Mouse (Mus musculus) embryo, embryonic 11 days (tissue): Measurements from ENCODE around the gene Slc37a1.
A peak's percentile ranks its signal among the peaks of the same experiment; 100 is the strongest.

Experiments
- DNase-seq: peaks from one replicate; pipeline ENCODE4 v3.0.0-alpha.2; 2015

The Slc37a1 gene

GRCm38 (mm10) chr17:31286492-31286891, at the start of gene Slc37a1:
Gene Slc37a1, plus strand, starts transcription at chr17:31286792.
- DNase-seq: no peak

- no peak for DNase-seq
Measured at GRCm38 (mm10) chr17:31238234-31239020, 48.2 kb upstream of the Slc37a1 start.

GRCm38 (mm10) chr17:31241156-31241555, 45.4 kb upstream of the Slc37a1 start:
- DNase-seq: no peak

- DNase-seq: no peak
Measured at GRCm38 (mm10) chr17:31242764-31243163, 43.8 kb upstream of the Slc37a1 start.

- no peak for DNase-seq
Measured at GRCm38 (mm10) chr17:31245321-31245720, 41.3 kb upstream of the Slc37a1 start.

- DNase-seq: no peak
Measured at GRCm38 (mm10) chr17:31247144-31247543, 39.4 kb upstream of the Slc37a1 start.

GRCm38 (mm10) chr17:31253951-31254350, 32.6 kb upstream of the Slc37a1 start:
- no peak for DNase-seq

- peak; percentile 86 for DNase-seq
Measured at GRCm38 (mm10) chr17:31254463-31254931, 32.1 kb upstream of the Slc37a1 start.

- no peak for DNase-seq
Measured at GRCm38 (mm10) chr17:31257149-31257548, 29.4 kb upstream of the Slc37a1 start.

- no peak for DNase-seq
Measured at GRCm38 (mm10) chr17:31257898-31258297, 28.7 kb upstream of the Slc37a1 start.

GRCm38 (mm10) chr17:31258310-31258865, 28.2 kb upstream of the Slc37a1 start:
- no peak for DNase-seq

GRCm38 (mm10) chr17:31259145-31259544, 27.4 kb upstream of the Slc37a1 start:
- no peak for DNase-seq

GRCm38 (mm10) chr17:31259825-31260224, 26.8 kb upstream of the Slc37a1 start:
- no peak for DNase-seq

- no peak for DNase-seq
Measured at GRCm38 (mm10) chr17:31260430-31260829, 26.2 kb upstream of the Slc37a1 start.

- no peak for DNase-seq
Measured at GRCm38 (mm10) chr17:31261352-31261751, 25.2 kb upstream of the Slc37a1 start.

- DNase-seq: no peak
Measured at GRCm38 (mm10) chr17:31262715-31263114, 23.9 kb upstream of the Slc37a1 start.

- DNase-seq: no peak
Measured at GRCm38 (mm10) chr17:31263770-31264169, 22.8 kb upstream of the Slc37a1 start.

- DNase-seq: no peak
Measured at GRCm38 (mm10) chr17:31264372-31264771, 22.2 kb upstream of the Slc37a1 start.

GRCm38 (mm10) chr17:31265171-31265572, 21.4 kb upstream of the Slc37a1 start:
- peak; percentile 41 for DNase-seq

GRCm38 (mm10) chr17:31265831-31266230, 20.8 kb upstream of the Slc37a1 start:
- no peak for DNase-seq

- DNase-seq: no peak
Measured at GRCm38 (mm10) chr17:31266321-31266950, 20.2 kb upstream of the Slc37a1 start.

GRCm38 (mm10) chr17:31267138-31267537, 19.5 kb upstream of the Slc37a1 start:
- DNase-seq: no peak

GRCm38 (mm10) chr17:31267603-31268002, 19.0 kb upstream of the Slc37a1 start:
- DNase-seq: no peak

- DNase-seq: no peak
Measured at GRCm38 (mm10) chr17:31268016-31268415, 18.6 kb upstream of the Slc37a1 start.
